Mouse (Mus musculus) hindbrain, embryonic 16.5 days (tissue): Measurements from ENCODE around the gene Ctnnd2. TPM values are rescaled to one million over a fixed set of nuclear protein-coding genes. Genes with fewer than 3 reads are reported as not detected.

Experiments
- ATAC-seq: fragments of 200-750 bp; cut with Nextera tagmentation; 2 replicates; pipeline ENCODE4 v1.8.0; 2017; ENCODE audit warnings: moderate TSS enrichment, moderate library complexity
- H3K27ac ChIP-seq: fragments of 300-500 bp; sonication (generic); 2 replicates; pipeline ENCODE4 v1.5.1; 2014; ENCODE audit warnings: low read depth, mild to moderate bottlenecking, control low read depth, low read length, moderate library complexity
- H3K27me3 ChIP-seq: fragments of 300-500 bp; sonication (generic); replicated peaks from 2 replicates; pipeline ENCODE4 v1.6.1; 2014; ENCODE audit warnings: low read length; ENCODE audit not compliant: control insufficient read depth, insufficient read depth
- H3K36me3 ChIP-seq: fragments of 300-500 bp; sonication (generic); 2 replicates; pipeline ENCODE4 v1.6.1; 2014; ENCODE audit warnings: mild to moderate bottlenecking, low read length, moderate library complexity, mixed read lengths; ENCODE audit not compliant: control insufficient read depth, insufficient read depth
- H3K4me1 ChIP-seq: fragments of 300-500 bp; sonication (generic); 2 replicates; pipeline ENCODE4 v1.6.1; 2014; ENCODE audit warnings: low read depth, low read length; ENCODE audit not compliant: control insufficient read depth, insufficient read depth
- H3K4me2 ChIP-seq: fragments of 300-500 bp; sonication (generic); 2 replicates; pipeline ENCODE4 v1.6.1; 2014; ENCODE audit warnings: mild to moderate bottlenecking, low read length, control low read depth, moderate library complexity
- H3K4me3 ChIP-seq: fragments of 300-500 bp; sonication (generic); 2 replicates; pipeline ENCODE4 v1.5.1; 2014; ENCODE audit warnings: mild to moderate bottlenecking, low read length, control low read depth, moderate library complexity
- H3K9ac ChIP-seq: fragments of 300-500 bp; sonication (generic); 2 replicates; pipeline ENCODE4 v1.6.1; 2014; ENCODE audit warnings: low read depth, mild to moderate bottlenecking, control low read depth, low read length, moderate library complexity
- H3K9me3 ChIP-seq: fragments of 300-500 bp; sonication (generic); 2 replicates; pipeline ENCODE4 v1.6.1; 2014; ENCODE audit warnings: mild to moderate bottlenecking, low read length, moderate library complexity; ENCODE audit not compliant: control insufficient read depth
- WGBS: fragments of 180-500 bp; shearing (Covaris S2); extraction: QIAGEN DNeasy Blood & Tissue Kit; methylation state at CpG from one replicate; pipeline ENCODE4 v1.1.7; 2014; 5-methylcytosine and 5-hydroxymethylcytosine counted together
- polyA plus RNA-seq: library from polyadenylated mRNA; unstranded; fragments of >200 nt; fragmentation: Nextera tagmentation; extraction: Ambion mirVana; gene quantifications from 2 replicates; pipeline ENCODE4 v1.2.1, GENCODE M21; 2015

Ctnnd2 gene
- polyA plus RNA-seq, 1 experiment from 2014 or later, result 56.9 TPM

- WGBS, result 98% methylated on average over 3 of the region's 3 CpGs
- no peak overlapping the region for H3K27ac ChIP-seq
- no peaks in the 10 kb centered on the region for H3K4me1 ChIP-seq
- H3K9ac ChIP-seq, result no peak overlapping the region
- no peaks in the 10 kb centered on the region for H3K9me3 ChIP-seq
- H3K36me3 ChIP-seq, result no peaks in the 10 kb centered on the region
- no peak overlapping the region for H3K4me2 ChIP-seq
- ATAC-seq, result 0 out of 2 replicates have a peak, but pooled peaks have one; percentile 14
- no peaks in the 10 kb centered on the region for H3K27me3 ChIP-seq
- H3K4me3 ChIP-seq, result no peak overlapping the region
These were observed 820.5 kb downstream of the Ctnnd2 start for GRCm38 (mm10) chr15:30992901-30993300.

DNA sequence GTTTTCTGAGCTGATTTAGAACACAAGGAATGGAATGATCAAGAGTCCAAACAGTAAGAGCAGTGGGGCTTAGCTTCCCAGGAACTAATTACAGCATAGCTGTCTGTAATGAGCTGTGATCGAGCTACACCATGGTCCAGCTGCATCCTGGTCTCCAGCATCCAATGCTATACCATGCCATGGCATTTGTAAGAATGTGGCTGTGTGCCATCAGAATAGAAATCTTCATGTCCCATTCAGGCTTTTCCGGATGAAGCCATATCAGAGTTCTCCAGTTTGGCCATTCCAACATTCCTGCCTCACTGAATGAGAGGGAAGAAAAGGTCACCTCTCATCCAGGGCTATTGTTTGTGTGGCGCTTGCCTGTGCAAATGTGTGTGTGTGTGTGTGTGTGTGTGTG, 823.0 kb downstream of the Ctnnd2 start:
- Histone ChIP-seq H3K4me2 (no peak overlapping the region), H3K36me3 (no peaks in the 10 kb centered on the region), H3K27ac (no peak overlapping the region), H3K4me3 (no peak overlapping the region), H3K9ac (no peak overlapping the region), H3K9me3 (no peaks in the 10 kb centered on the region), H3K4me1 (no peaks in the 10 kb centered on the region), H3K27me3 (no peaks in the 10 kb centered on the region)
- WGBS, result 74% methylated on average over 3 of the region's 3 CpGs
- no peak for ATAC-seq

DNA sequence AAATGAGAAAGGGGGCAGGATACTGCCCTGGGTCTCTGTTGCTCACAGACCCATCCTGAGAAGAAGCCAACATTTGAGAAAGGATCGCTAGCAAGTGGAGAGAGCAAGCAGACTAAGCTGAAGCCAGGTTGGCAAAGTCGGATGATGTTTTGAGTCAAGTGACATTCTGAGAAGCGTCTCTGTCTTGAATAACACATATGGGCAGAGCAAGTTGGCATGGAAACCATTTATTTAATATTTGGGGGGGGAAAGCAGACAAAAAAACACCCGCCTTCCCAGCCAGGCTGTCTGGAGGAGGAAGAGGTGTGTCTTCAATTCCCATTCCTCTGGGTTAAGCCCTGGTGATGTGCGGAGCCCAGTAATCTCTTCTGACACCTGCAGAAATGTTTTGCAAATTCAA, 832.1 kb downstream of the Ctnnd2 start:
- H3K9me3 ChIP-seq, result no peaks in the 10 kb centered on the region
- H3K9ac ChIP-seq, result no peak overlapping the region
- H3K27ac ChIP-seq, result no peak overlapping the region
- peaks cover 3% of the 10 kb centered on the region for H3K36me3 ChIP-seq
- H3K4me3 ChIP-seq, result no peak overlapping the region
- no peak for ATAC-seq
- 81% methylated on average over 5 of the region's 5 CpGs for WGBS
- no peaks in the 10 kb centered on the region for H3K4me1 ChIP-seq
- H3K4me2 ChIP-seq, result no peak overlapping the region
- H3K27me3 ChIP-seq, result no peaks in the 10 kb centered on the region

DNA sequence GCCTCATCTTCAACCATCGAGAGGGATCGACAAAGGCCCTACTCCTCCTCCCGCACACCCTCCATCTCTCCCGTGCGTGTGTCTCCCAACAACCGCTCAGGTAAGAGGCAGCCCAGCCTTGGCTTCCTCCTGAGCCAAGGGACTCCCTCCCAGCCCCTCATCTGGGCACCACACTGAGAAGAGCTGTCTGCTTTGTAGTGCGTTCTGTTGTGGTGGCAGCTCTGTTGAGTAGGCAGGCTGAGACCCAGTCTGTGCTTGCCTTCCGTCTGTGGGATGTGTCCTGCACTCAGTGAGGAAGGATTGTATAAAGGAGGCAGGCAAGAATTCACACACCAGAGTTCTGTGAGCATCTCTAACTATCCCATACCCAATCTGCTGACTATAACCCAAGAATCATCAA, 832.6 kb downstream of the Ctnnd2 start:
- no peaks in the 10 kb centered on the region for H3K9me3 ChIP-seq
- no peaks in the 10 kb centered on the region for H3K4me1 ChIP-seq
- peaks cover 3% of the 10 kb centered on the region for H3K36me3 ChIP-seq
- WGBS, result 70% methylated on average over 8 of the region's 8 CpGs
- no peak overlapping the region for H3K9ac ChIP-seq
- no peak overlapping the region for H3K4me3 ChIP-seq
- H3K27ac ChIP-seq, result no peak overlapping the region
- H3K4me2 ChIP-seq, result no peak overlapping the region
- H3K27me3 ChIP-seq, result no peaks in the 10 kb centered on the region
- ATAC-seq, result no peak

DNA sequence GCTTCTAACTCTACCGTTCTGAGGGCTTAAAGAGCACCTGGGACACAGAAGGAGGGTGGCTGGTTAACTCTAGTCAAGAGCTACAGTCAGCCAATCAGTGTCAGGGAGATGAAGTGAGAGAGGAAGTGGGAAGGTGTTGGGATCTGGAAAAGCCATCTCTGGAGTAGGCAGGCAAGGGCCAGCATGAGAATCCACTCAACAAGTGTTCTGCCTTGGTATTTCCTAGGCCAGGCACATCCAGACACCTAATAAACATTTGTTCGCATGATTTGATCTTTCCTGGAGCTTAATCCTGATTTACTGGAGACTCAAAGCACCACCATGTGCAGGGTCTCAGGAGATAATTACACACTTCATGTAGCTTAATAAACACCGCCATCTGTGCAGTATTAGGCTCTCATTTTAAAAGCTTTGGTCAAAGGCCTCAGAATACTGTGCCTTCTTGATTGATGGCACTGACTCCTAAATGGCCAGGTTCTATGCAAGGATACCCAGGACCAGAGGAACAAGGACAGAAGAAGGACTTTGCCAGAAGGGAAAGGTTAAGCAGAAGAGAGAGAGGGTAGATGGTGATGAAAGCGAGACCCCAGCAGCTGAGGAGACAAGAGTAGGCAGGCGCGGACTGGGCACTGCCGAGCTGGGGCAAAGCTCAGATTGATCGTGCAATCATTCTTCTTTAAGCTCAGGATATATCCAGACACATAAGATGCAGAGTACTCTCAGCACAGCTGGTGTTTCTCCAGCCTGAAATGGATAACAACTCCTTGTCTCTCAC, 833.8 kb downstream of the Ctnnd2 start:
- WGBS, result 69% methylated on average over 8 of the region's 8 CpGs
- H3K36me3 ChIP-seq, result peaks cover 3% of the 10 kb centered on the region
- no peaks in the 10 kb centered on the region for H3K4me1 ChIP-seq
- no peak overlapping the region for H3K9ac ChIP-seq
- peak; percentile 82 for ATAC-seq
- no peak overlapping the region for H3K4me3 ChIP-seq
- H3K27ac ChIP-seq, result no peak overlapping the region
- no peaks in the 10 kb centered on the region for H3K27me3 ChIP-seq
- H3K4me2 ChIP-seq, result no peak overlapping the region
- H3K9me3 ChIP-seq, result no peaks in the 10 kb centered on the region

GRCm38 (mm10) chr15:31006825-31007157, 834.4 kb downstream of the Ctnnd2 start:
- Histone ChIP-seq H3K4me3 (no peak overlapping the region), H3K4me1 (no peaks in the 10 kb centered on the region), H3K9me3 (no peaks in the 10 kb centered on the region), H3K27ac (no peak overlapping the region), H3K4me2 (no peak overlapping the region), H3K9ac (no peak overlapping the region), H3K36me3 (peaks cover 3% of the 10 kb centered on the region), H3K27me3 (no peaks in the 10 kb centered on the region)
- ATAC-seq, result peak; percentile 31; the same call in 1 of the 2 replicates
- WGBS, result 90% methylated on average over 8 of the region's 8 CpGs

DNA sequence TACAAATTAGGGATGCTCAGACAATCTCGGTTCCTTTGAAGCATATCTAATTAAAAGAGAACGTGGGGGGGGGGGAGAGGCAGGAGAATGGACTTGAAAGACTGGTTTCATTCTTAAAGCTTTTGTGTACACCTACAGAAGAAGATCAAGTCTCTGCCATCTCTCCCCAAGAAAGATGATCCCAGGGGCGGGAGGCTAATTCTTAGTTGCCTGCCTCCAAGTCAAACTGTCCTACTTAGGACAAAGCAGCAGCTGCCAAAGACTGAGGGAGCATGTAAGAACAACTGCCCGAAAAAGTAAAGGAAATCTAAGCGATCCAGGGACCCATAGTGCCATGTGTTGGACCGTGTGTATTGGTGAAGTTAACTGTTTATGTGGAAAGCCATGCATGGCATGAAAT, 836.2 kb downstream of the Ctnnd2 start:
- Histone ChIP-seq H3K27ac (no peak overlapping the region), H3K9me3 (no peaks in the 10 kb centered on the region), H3K4me2 (no peak overlapping the region), H3K4me1 (no peaks in the 10 kb centered on the region), H3K27me3 (no peaks in the 10 kb centered on the region), H3K4me3 (no peak overlapping the region), H3K36me3 (peaks cover 3% of the 10 kb centered on the region), H3K9ac (no peak overlapping the region)
- 64% methylated on average over 6 of the region's 6 CpGs for WGBS
- ATAC-seq, result no peak

- 69% methylated on average over 2 of the region's 2 CpGs for WGBS
- ATAC-seq, result no peak
- Histone ChIP-seq H3K27ac (no peak overlapping the region), H3K9me3 (no peaks in the 10 kb centered on the region), H3K9ac (no peak overlapping the region), H3K36me3 (no peaks in the 10 kb centered on the region), H3K4me3 (no peak overlapping the region), H3K4me2 (no peak overlapping the region), H3K4me1 (no peaks in the 10 kb centered on the region), H3K27me3 (no peaks in the 10 kb centered on the region)
These were observed 848.4 kb downstream of the Ctnnd2 start for GRCm38 (mm10) chr15:31020769-31021168.

DNA sequence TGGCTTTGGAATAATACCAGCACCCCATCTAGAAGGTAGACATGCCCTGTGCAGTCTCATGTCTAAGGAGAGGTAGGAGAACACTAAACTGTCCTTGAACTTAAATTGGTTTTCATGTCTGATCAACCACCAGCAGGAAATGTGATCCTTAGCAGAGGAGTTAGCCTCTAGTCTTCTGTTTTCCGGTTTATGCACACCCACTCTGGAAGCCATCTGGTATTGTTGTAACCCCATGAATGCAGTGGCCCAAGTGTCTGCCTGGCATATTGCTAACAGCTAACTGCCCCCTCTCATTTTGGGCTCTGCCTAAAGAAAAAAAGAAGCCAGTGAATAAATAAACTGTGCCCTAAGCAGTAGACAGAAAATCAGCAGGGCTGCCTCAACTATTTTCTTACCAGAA, 849.6 kb downstream of the Ctnnd2 start:
- Histone ChIP-seq H3K27ac (no peak overlapping the region), H3K9me3 (no peaks in the 10 kb centered on the region), H3K4me2 (no peak overlapping the region), H3K4me3 (no peak overlapping the region), H3K9ac (no peak overlapping the region), H3K4me1 (no peaks in the 10 kb centered on the region), H3K36me3 (no peaks in the 10 kb centered on the region; the same call in 1 of the 2 replicates), H3K27me3 (no peaks in the 10 kb centered on the region)
- ATAC-seq, result no peak
- WGBS, result 43% methylated on average over 1 of the region's 1 CpGs
